32 mouse cellular contexts compared by ENCODE assay signal in the genomic region with DNA sequence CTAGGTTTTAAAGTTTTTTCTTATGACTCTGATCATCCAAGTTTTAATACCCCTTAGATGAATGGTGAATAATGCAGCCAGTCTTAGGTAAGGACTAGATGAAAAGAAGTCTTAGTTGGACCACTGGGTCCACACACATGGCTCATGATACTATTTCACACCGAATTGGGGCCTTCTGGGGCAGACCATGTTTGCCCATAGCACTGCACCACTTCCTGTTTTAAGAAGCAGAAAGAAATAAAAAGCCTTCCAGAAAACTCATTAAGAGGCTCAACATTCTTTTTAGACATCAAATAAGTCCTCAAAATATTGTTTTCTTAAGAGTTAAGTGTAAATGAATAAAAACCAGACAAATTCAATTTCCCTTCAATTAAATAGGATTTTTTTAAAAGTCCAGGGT. TPM values are rescaled to one million over a fixed set of nuclear protein-coding genes. Genes with fewer than 3 reads are reported as not detected.
DNase-seq lines count a peak whose midpoint lies in the region; ATAC-seq and TF ChIP-seq lines count a peak whose summit lies in the region.
"Had no signal": no experiment of that assay in that cellular context is flagged by ENCODE, and none has a peak within 500 bp of the region (broad histone marks: within the 10 kb centered on the region; RNA-seq: fewer than 3 reads in every experiment).

No protein-coding gene starts in this region.

- WGBS in heart, adult 2 months = 42% methylated on average over 1 of the region's 1 CpGs
- WGBS in forebrain, postnatal 0 days = 77% methylated on average over 1 of the region's 1 CpGs

- H3K4me2 ChIP-seq in forebrain, postnatal 0 days (ENCODE audit: low read depth) = no peak overlapping the region
- H3K4me2 ChIP-seq: embryonic facial prominence, embryonic 12.5 days; forebrain, embryonic 15.5 days; heart, embryonic 11.5 days; hindbrain, embryonic 12.5 days; liver, embryonic 13.5 days; midbrain, embryonic 12.5 days; neural tube, embryonic 12.5 days had no signal

- H3K4me3 ChIP-seq in heart, adult 2 months = no peak overlapping the region
- no peak overlapping the region for H3K4me3 ChIP-seq in forebrain, postnatal 0 days (ENCODE audit: low read depth, low read length)
- H3K4me3 ChIP-seq: embryonic facial prominence, embryonic 12.5 days; forebrain, embryonic 15.5 days; hindbrain, embryonic 12.5 days; liver, embryonic 13.5 days; midbrain, embryonic 12.5 days; myocyte; neural tube, embryonic 12.5 days had no signal

- no peak for TF ChIP-seq POLR2A in heart, adult 2 months (IDR thresholded peaks at IDR 0.05; ENCODE audit: insufficient read depth, low read depth, low read length)

- H3K79me2 ChIP-seq in heart, adult 2 months (replicated peaks; ENCODE audit: control insufficient read depth, insufficient read depth, low read length) = 0 out of 2 replicates have a peak, but pooled peaks cover 5% of the 10 kb centered on the region

- H3K27me3 ChIP-seq in heart, adult 2 months (ENCODE audit: control insufficient read depth, insufficient read depth, low read length) = no peaks in the 10 kb centered on the region
- no peaks in the 10 kb centered on the region; the same call in 1 of the 2 replicates for H3K27me3 ChIP-seq in forebrain, postnatal 0 days (ENCODE audit: insufficient read depth, low read length)
- H3K27me3 ChIP-seq: embryonic facial prominence, embryonic 12.5 days; forebrain, embryonic 15.5 days; hindbrain, embryonic 12.5 days; liver, embryonic 13.5 days; midbrain, embryonic 12.5 days; neural tube, embryonic 12.5 days had no signal

- peak; percentile 54; the same call in 1 of the 2 replicates for ATAC-seq in common myeloid progenitor, adult 5-6 weeks (replicated peaks; ENCODE audit: low read depth, poor library complexity, severe bottlenecking)
- peak; percentile 44 for ATAC-seq in inflammation-experienced regulatory T-cells, adult 6 months
- no peak for ATAC-seq in forebrain, postnatal 0 days
- ATAC-seq: forebrain, embryonic 15.5 days; hindbrain, postnatal 0 days; intestine, embryonic 16.5 days; lung, postnatal 0 days had no signal

- no peak for TF ChIP-seq EP300 in heart, adult 2 months (IDR thresholded peaks at IDR 0.05; ENCODE audit: insufficient read depth, low read depth, low read length)

- no peak overlapping the region for H3K9ac ChIP-seq in heart, adult 2 months (ENCODE audit: low read depth, low read length)
- H3K9ac ChIP-seq in forebrain, postnatal 0 days = no peak overlapping the region
- H3K9ac ChIP-seq: embryonic facial prominence, embryonic 12.5 days; forebrain, embryonic 15.5 days; hindbrain, embryonic 12.5 days; liver, embryonic 13.5 days; midbrain, embryonic 12.5 days; neural tube, embryonic 12.5 days had no signal

- H3K4me1 ChIP-seq in heart, adult 2 months (ENCODE audit: control insufficient read depth, insufficient read depth, low read length) = peaks cover 35% of the 10 kb centered on the region
- H3K4me1 ChIP-seq in forebrain, postnatal 0 days (ENCODE audit: insufficient read depth) = no peaks in the 10 kb centered on the region
- H3K4me1 ChIP-seq: forebrain, embryonic 15.5 days; hindbrain, embryonic 12.5 days; midbrain, embryonic 12.5 days; neural tube, embryonic 12.5 days had no signal

- peaks cover 54% of the 10 kb centered on the region for H3K36me3 ChIP-seq in heart, adult 2 months (ENCODE audit: control insufficient read depth, insufficient read depth, low read length)
- H3K36me3 ChIP-seq in forebrain, postnatal 0 days (ENCODE audit: insufficient read depth) = no peaks in the 10 kb centered on the region
- H3K36me3 ChIP-seq: embryonic facial prominence, embryonic 12.5 days; forebrain, embryonic 15.5 days; G1E; hindbrain, embryonic 12.5 days; liver, embryonic 13.5 days; midbrain, embryonic 12.5 days; neural tube, embryonic 12.5 days had no signal

- TF ChIP-seq CTCF in heart, adult 2 months (IDR thresholded peaks at IDR 0.05) = no peak
- TF ChIP-seq CTCF in forebrain, postnatal 0 days (IDR thresholded peaks at IDR 0.05; ENCODE audit: low read depth) = no peak

- H3K27ac ChIP-seq in heart, adult 2 months = peak overlapping the region; percentile 24
- no peak overlapping the region for H3K27ac ChIP-seq in forebrain, postnatal 0 days (ENCODE audit: low read depth, low read length)
- H3K27ac ChIP-seq: embryonic facial prominence, embryonic 12.5 days; forebrain, embryonic 15.5 days; hindbrain, embryonic 12.5 days; hindbrain, postnatal 0 days; liver, embryonic 13.5 days; midbrain, embryonic 12.5 days; neural tube, embryonic 12.5 days had no signal

- intact Hi-C loops in heart, adult 2 months (cut with DNase I) = no loop called here
- intact Hi-C loops in heart, postnatal 36 days (cut with DNase I) = no loop called here

- no peak for DNase-seq in heart, adult 2 months
- DNase-seq in heart, postnatal 36 days = no peak
- no peak for DNase-seq in forebrain, postnatal 0 days
- DNase-seq in layer of hippocampus, adult 18-20 months (ENCODE audit: low spot score in 2 of 2) = no peak
- no peak for DNase-seq in spleen, postnatal 36 days (ENCODE audit: low spot score in 2 of 2)
- DNase-seq: adrenal gland, adult 8-10 months; cerebellum, adult 8-10 months; cerebellum, postnatal 25 days; gastrocnemius, postnatal 10 days; heart, postnatal 10 days; kidney, adult 8-10 months; kidney, postnatal 4 days; liver, embryonic 13.5 days; lung, adult 18-20 months; lung, postnatal 4 days; right cerebral cortex, adult 18-20 months; spleen, adult 18-20 months; thymus, adult 2 months; thymus, postnatal 4 days had no signal

- H3K9me3 ChIP-seq in forebrain, postnatal 0 days (ENCODE audit: low read length) = no peaks in the 10 kb centered on the region
- H3K9me3 ChIP-seq: embryonic facial prominence, embryonic 12.5 days; forebrain, embryonic 15.5 days; G1E; hindbrain, embryonic 12.5 days; liver, embryonic 13.5 days; midbrain, embryonic 12.5 days; neural tube, embryonic 12.5 days had no signal

RNA-seq across cellular contexts. Expression of gene Fli1, which starts 11.7 kb away (rescaled TPM):
- 10 to 100 TPM; 23.5 to 28.2 TPM for total RNA-seq in heart, adult 2 months (2021)
- 14.9 and 17.4 TPM in 2 replicates for polyA plus RNA-seq in heart, adult 2 months (2012; rRNA removed)
- total RNA-seq in heart, postnatal 36 days (2021) = 10 to 100 TPM; 28.2 to 28.8 TPM
- total RNA-seq in common myeloid progenitor, adult 5-6 weeks (2017) = 88.2 and 91.2 TPM in 2 replicates
- polyA plus RNA-seq in inflammation-experienced regulatory T-cells, adult 6 months (2017; shearing (Covaris generic)) = 100 to 1,000 TPM; 101 to 137 (median 110) TPM
- total RNA-seq in forebrain, postnatal 0 days (2014; rRNA removed) = 6.2 and 7.0 TPM in 2 replicates
- 5.7 and 6.8 TPM in 2 replicates for polyA plus RNA-seq in forebrain, postnatal 0 days (2015; fragmentation: Nextera tagmentation; extraction: Ambion mirVana)
- total RNA-seq in layer of hippocampus, adult 18-20 months (2021) = 1 to 10 TPM; 4.1 to 5.4 TPM
- polyA plus RNA-seq: myocyte had no signal
